Mouse (Mus musculus) limb, embryonic 13.5 days (tissue): ENCODE measurements around the gene Wasl. TPM values are rescaled to one million over a fixed set of nuclear protein-coding genes. Genes with fewer than 3 reads are reported as not detected.

Source experiments
- ATAC-seq: fragments of 200-750 bp; cut with Nextera tagmentation; 2 replicates; pipeline ENCODE4 v1.8.0; 2017; ENCODE audit warnings: low read depth, moderate number of reproducible peaks, moderate TSS enrichment; ENCODE audit not compliant: low FRiP score
- H3K27ac ChIP-seq: fragments of 300-500 bp; sonication (generic); 2 replicates; pipeline ENCODE4 v1.5.1; 2015; ENCODE audit warnings: inconsistent platforms, mild to moderate bottlenecking, moderate library complexity
- H3K27me3 ChIP-seq: fragments of 300-500 bp; sonication (generic); 2 replicates; pipeline ENCODE4 v1.6.1; 2015; ENCODE audit warnings: mild to moderate bottlenecking, inconsistent platforms
- H3K36me3 ChIP-seq: fragments of 300-500 bp; sonication (generic); 2 replicates; pipeline ENCODE4 v1.6.1; 2015; ENCODE audit warnings: inconsistent platforms, mild to moderate bottlenecking, moderate library complexity
- H3K4me1 ChIP-seq: fragments of 300-500 bp; sonication (generic); 2 replicates; pipeline ENCODE4 v1.6.1; 2015; ENCODE audit warnings: inconsistent platforms
- H3K4me2 ChIP-seq: fragments of 300-500 bp; sonication (generic); replicated peaks from 2 replicates; pipeline ENCODE4 v1.6.1; 2015; ENCODE audit warnings: inconsistent platforms, mild to moderate bottlenecking, moderate library complexity
- H3K4me3 ChIP-seq: fragments of 300-500 bp; sonication (generic); 2 replicates; pipeline ENCODE4 v1.5.1; 2015; ENCODE audit warnings: moderate library complexity, mild to moderate bottlenecking, inconsistent platforms
- H3K9ac ChIP-seq: fragments of 300-500 bp; sonication (generic); 2 replicates; pipeline ENCODE4 v1.6.1; 2015; ENCODE audit warnings: mild to moderate bottlenecking, inconsistent platforms
- H3K9me3 ChIP-seq: fragments of 300-500 bp; sonication (generic); 2 replicates; pipeline ENCODE4 v1.6.1; 2016; ENCODE audit warnings: inconsistent platforms
- WGBS: fragments of 180-500 bp; shearing (Covaris S2); methylation state at CpG from one replicate; pipeline ENCODE4 v1.1.7; 2015; 5-methylcytosine and 5-hydroxymethylcytosine counted together
- polyA plus RNA-seq: library from polyadenylated mRNA; unstranded; fragments of >200 nt; fragmentation: Nextera tagmentation; extraction: Ambion mirVana; gene quantifications from 2 replicates; pipeline ENCODE4 v1.2.1, GENCODE M21; 2015

The Wasl gene
- polyA plus RNA-seq, 1 experiment from 2014 or later, result 71.1 TPM

DNA sequence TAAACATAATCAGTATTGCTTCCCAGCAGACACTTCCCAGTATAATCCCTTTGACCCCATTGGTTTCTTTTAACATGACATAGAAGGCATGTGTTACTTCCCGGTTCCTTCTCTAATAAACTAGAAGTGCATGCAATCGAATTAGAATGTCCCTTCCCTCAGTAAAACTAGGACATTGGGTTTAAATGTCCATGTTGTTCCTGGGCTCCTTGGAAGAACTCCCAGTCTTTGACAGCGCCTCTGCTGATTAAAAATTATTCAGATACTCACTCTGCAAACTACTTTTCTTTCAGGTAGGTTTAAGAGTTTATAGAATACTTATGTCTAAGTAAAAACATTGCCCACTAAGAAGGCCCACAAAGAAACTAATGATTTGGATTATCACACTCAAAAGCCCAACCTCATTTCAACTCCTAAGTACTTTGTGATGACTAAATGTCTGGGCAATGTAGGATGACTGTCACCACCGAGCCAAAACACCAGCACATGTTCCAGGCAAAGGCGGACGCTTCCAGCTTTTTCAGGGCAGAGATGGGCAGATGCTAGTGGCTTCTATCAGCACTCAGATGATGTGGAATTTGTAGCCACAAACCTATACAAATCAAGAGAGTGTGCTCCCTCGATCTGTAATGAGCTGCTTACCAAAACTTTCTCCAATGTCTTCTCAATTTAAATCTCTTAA, 52.6 kb downstream of the Wasl start:
- Histone ChIP-seq H3K4me3 (no peak overlapping the region), H3K27ac (no peak overlapping the region), H3K9ac (no peak overlapping the region), H3K36me3 (peaks cover 38% of the 10 kb centered on the region), H3K27me3 (no peaks in the 10 kb centered on the region), H3K9me3 (no peaks in the 10 kb centered on the region), H3K4me2 (no peak overlapping the region), H3K4me1 (no peaks in the 10 kb centered on the region)
- WGBS, result 84% methylated on average over 7 of the region's 7 CpGs
- ATAC-seq, result no peak

DNA sequence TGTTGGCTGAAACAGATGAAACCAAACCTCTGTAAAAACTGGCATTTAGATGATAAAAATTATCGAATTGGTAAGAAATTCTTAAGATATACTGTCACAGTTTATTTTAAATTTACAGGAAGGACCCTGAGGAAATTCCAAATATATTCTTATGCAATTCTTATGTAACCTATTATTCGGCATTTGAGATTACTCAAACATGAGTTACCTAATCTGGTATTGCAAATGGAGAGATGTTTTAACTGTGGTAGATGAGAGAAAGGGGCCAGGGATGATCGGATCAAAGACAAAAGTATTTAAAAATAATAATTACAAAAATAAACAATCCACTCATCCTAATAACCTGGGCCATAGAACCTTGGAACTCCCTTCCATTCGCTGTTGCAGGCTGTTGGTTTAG, 54.5 kb downstream of the Wasl start:
- no peaks in the 10 kb centered on the region for H3K27me3 ChIP-seq
- no peaks in the 10 kb centered on the region for H3K9me3 ChIP-seq
- H3K4me2 ChIP-seq, result no peak overlapping the region
- H3K9ac ChIP-seq, result no peak overlapping the region
- ATAC-seq, result no peak
- no peak overlapping the region for H3K27ac ChIP-seq
- WGBS, result 91% methylated on average over 4 of the region's 4 CpGs
- H3K36me3 ChIP-seq, result peaks cover 27% of the 10 kb centered on the region
- no peaks in the 10 kb centered on the region for H3K4me1 ChIP-seq
- H3K4me3 ChIP-seq, result no peak overlapping the region

- Histone ChIP-seq H3K36me3 (peaks cover 18% of the 10 kb centered on the region), H3K27me3 (no peaks in the 10 kb centered on the region), H3K9ac (no peak overlapping the region), H3K4me3 (no peak overlapping the region), H3K4me2 (no peak overlapping the region), H3K27ac (no peak overlapping the region), H3K9me3 (no peaks in the 10 kb centered on the region), H3K4me1 (no peaks in the 10 kb centered on the region)
- ATAC-seq, result no peak
- WGBS, result 62% methylated on average over 4 of the region's 4 CpGs
Observed at GRCm38 (mm10) chr6:24609531-24609930, 55.3 kb downstream of the Wasl start.

DNA sequence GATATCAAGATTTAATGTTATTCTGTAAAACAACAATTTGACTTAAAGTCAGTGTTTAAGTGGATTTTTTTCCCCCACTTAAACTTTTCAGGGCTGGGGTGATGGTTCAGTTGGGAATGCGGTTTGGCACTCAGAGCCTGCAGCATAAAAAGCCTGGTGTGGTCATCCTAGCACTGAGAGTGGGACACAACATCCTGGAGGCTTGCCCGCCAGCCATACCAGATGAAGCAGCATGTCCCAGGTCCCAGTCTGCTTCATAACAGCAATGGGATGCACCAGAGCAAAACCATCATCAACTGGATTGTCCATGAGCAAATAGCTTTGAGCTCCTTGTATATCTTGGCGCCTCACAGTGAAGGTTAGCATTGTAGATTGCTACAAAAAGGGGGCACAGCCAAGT, 56.1 kb downstream of the Wasl start:
- no peak overlapping the region for H3K4me3 ChIP-seq
- WGBS, result 88% methylated on average over 3 of the region's 3 CpGs
- ATAC-seq, result no peak

DNA sequence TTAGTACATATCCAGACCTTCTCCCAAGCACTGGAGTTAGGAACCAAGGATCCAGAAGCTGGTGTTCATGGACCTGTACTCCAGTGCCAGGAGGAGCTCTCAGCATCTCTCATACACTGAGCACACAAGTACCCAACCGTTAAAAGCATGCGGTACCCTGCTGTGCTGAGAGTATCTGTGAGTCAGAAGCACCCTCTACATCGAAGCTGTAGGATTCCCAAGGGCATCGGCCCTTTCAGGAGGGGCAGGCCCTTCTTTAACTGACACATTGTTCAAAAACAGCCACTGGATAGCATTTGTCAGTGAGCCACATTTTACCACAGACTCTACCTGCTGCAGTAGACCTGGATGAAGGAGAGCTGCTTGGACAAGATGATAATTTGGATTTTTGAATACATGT, 56.7 kb downstream of the Wasl start:
- H3K9ac ChIP-seq, result no peak overlapping the region
- H3K4me3 ChIP-seq, result no peak overlapping the region
- 79% methylated on average over 4 of the region's 4 CpGs for WGBS
- H3K4me2 ChIP-seq, result no peak overlapping the region
- peaks cover 9% of the 10 kb centered on the region for H3K36me3 ChIP-seq
- H3K27ac ChIP-seq, result no peak overlapping the region
- ATAC-seq, result no peak
- no peaks in the 10 kb centered on the region for H3K4me1 ChIP-seq
- no peaks in the 10 kb centered on the region for H3K9me3 ChIP-seq
- H3K27me3 ChIP-seq, result no peaks in the 10 kb centered on the region

More for the DNA sequence above, 56.1 kb downstream of the Wasl start:
- no peaks in the 10 kb centered on the region for H3K27me3 ChIP-seq
- H3K4me2 ChIP-seq, result no peak overlapping the region
- H3K27ac ChIP-seq, result no peak overlapping the region
- peaks cover 13% of the 10 kb centered on the region for H3K36me3 ChIP-seq
- no peak overlapping the region for H3K9ac ChIP-seq
- no peaks in the 10 kb centered on the region for H3K4me1 ChIP-seq
- H3K9me3 ChIP-seq, result no peaks in the 10 kb centered on the region

DNA sequence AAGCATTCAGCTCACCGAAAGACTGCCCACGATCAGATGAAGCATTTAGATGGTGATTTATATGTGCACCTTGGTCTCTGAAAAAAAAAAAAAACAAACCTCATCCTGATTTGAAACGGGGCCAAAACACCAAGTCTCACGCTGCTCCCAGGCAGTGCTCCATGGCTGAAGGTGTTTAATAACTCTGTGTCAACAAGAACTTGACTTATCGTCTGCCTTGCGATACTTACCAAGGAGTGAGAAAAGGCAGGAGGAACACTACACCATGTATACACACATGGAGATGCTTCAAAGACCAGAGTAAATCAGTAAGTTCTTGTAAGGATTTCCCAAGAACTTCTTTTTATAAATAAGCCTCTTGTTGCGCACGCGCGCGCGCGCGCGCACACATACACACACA, 57.3 kb downstream of the Wasl start:
- WGBS, result 80% methylated on average over 15 of the region's 15 CpGs
- Histone ChIP-seq H3K4me2 (no peak overlapping the region), H3K36me3 (peaks cover 3% of the 10 kb centered on the region), H3K9me3 (no peaks in the 10 kb centered on the region), H3K4me1 (no peaks in the 10 kb centered on the region), H3K27ac (no peak overlapping the region), H3K4me3 (no peak overlapping the region), H3K27me3 (no peaks in the 10 kb centered on the region), H3K9ac (no peak overlapping the region)
- ATAC-seq, result no peak

DNA sequence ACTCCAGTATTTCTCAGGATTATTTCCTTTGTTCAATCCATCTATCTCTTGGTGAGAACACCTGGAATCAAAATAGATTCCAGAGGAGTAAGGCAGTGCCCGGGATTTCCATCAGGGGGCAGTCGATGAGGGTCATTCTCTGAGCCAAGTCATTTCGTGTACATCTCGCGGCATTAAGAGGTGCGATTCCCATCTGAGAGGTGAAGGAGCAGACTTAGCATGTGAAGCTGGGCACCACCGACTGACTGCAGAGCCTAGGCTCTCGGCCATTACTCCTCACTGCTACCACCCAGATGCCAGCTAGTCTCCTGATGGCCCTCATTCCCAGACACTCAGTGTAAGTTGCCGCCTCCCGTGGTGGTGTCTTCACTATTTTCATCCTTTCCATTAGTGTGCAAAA, 58.3 kb downstream of the Wasl start:
- Histone ChIP-seq H3K4me1 (no peaks in the 10 kb centered on the region), H3K4me3 (no peak overlapping the region), H3K9ac (no peak overlapping the region), H3K27ac (no peak overlapping the region), H3K4me2 (no peak overlapping the region), H3K9me3 (no peaks in the 10 kb centered on the region), H3K36me3 (no peaks in the 10 kb centered on the region), H3K27me3 (no peaks in the 10 kb centered on the region)
- WGBS, result 76% methylated on average over 10 of the region's 10 CpGs
- no peak for ATAC-seq

- H3K9ac ChIP-seq, result no peak overlapping the region
- H3K9me3 ChIP-seq, result no peaks in the 10 kb centered on the region
- no peak for ATAC-seq
- no peaks in the 10 kb centered on the region for H3K36me3 ChIP-seq
- H3K4me1 ChIP-seq, result no peaks in the 10 kb centered on the region
- H3K4me3 ChIP-seq, result no peak overlapping the region
- no peak overlapping the region for H3K4me2 ChIP-seq
- WGBS, result 89% methylated on average over 8 of the region's 8 CpGs
- H3K27me3 ChIP-seq, result no peaks in the 10 kb centered on the region
- no peak overlapping the region for H3K27ac ChIP-seq
Observed at GRCm38 (mm10) chr6:24605631-24606030, 59.2 kb downstream of the Wasl start.

DNA sequence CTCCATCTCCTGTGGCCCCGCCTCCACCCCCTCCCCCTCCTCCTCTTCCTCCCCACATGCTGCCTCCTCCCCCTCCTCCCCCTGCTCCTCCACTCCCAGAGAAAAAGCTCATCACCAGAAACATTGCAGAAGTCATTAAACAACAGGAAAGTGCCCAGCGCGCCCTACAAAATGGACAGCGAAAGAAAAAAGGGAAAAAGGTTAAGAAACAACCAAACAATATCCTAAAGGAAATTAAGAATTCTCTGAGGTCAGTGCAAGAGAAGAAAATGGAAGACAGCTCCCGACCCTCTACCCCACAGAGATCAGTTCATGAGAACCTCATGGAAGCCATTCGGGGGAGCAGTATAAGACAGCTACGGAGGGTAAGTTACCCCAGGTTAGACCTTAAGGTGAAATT, 60.5 kb downstream of the Wasl start:
- no peak for ATAC-seq
- H3K36me3 ChIP-seq, result no peaks in the 10 kb centered on the region

DNA sequence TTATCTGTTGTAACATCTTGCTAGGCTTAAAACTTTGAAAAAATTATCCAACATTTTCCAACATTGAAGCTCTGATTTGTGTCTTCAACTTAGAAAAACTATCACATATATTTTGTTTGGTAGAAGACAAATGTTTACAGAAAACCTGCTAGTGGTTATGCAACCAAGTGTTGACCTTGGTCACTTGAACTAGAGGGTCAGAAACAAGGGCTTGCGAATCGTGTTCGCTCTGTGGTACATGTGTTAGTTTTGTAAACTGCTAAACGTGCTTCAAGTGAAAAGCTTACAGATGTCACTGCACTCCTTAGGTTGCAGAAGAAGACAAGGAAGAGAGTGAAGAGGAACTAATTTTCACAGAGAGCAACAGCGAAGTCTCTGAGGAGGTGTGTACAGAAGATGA, 61.8 kb downstream of the Wasl start:
- no peaks in the 10 kb centered on the region for H3K9me3 ChIP-seq
- no peak for ATAC-seq
- H3K27me3 ChIP-seq, result no peaks in the 10 kb centered on the region
- H3K27ac ChIP-seq, result no peak overlapping the region
- no peaks in the 10 kb centered on the region for H3K4me1 ChIP-seq
- no peaks in the 10 kb centered on the region for H3K36me3 ChIP-seq
- H3K4me3 ChIP-seq, result no peak overlapping the region
- WGBS, result 88% methylated on average over 5 of the region's 5 CpGs
- no peak overlapping the region for H3K9ac ChIP-seq
- H3K4me2 ChIP-seq, result no peak overlapping the region

More for the DNA sequence above, 60.5 kb downstream of the Wasl start:
- Histone ChIP-seq H3K9ac (no peak overlapping the region), H3K9me3 (no peaks in the 10 kb centered on the region), H3K4me3 (no peak overlapping the region), H3K4me2 (no peak overlapping the region), H3K4me1 (no peaks in the 10 kb centered on the region), H3K27me3 (no peaks in the 10 kb centered on the region), H3K27ac (no peak overlapping the region)
- 88% methylated on average over 7 of the region's 7 CpGs for WGBS

GRCm38 (mm10) chr6:24602351-24602750, 62.5 kb downstream of the Wasl start:
- no peaks in the 10 kb centered on the region for H3K27me3 ChIP-seq
- ATAC-seq, result no peak
- no peak overlapping the region for H3K4me2 ChIP-seq
- no peaks in the 10 kb centered on the region for H3K4me1 ChIP-seq
- WGBS, result 62% methylated on average over 3 of the region's 3 CpGs
- H3K4me3 ChIP-seq, result no peak overlapping the region
- no peak overlapping the region for H3K27ac ChIP-seq
- no peaks in the 10 kb centered on the region for H3K9me3 ChIP-seq
- no peak overlapping the region for H3K9ac ChIP-seq
- H3K36me3 ChIP-seq, result no peaks in the 10 kb centered on the region

GRCm38 (mm10) chr6:24601668-24602067, 63.1 kb downstream of the Wasl start:
- Histone ChIP-seq H3K36me3 (no peaks in the 10 kb centered on the region), H3K9ac (no peak overlapping the region), H3K4me3 (no peak overlapping the region), H3K4me1 (no peaks in the 10 kb centered on the region), H3K9me3 (no peaks in the 10 kb centered on the region), H3K27ac (no peak overlapping the region), H3K4me2 (no peak overlapping the region), H3K27me3 (no peaks in the 10 kb centered on the region)
- no peak for ATAC-seq
- WGBS, result 36% methylated on average over 1 of the region's 1 CpGs

- Histone ChIP-seq H3K9ac (no peak overlapping the region), H3K4me2 (no peak overlapping the region), H3K36me3 (no peaks in the 10 kb centered on the region), H3K4me1 (no peaks in the 10 kb centered on the region), H3K27ac (no peak overlapping the region), H3K27me3 (no peaks in the 10 kb centered on the region), H3K4me3 (no peak overlapping the region), H3K9me3 (no peaks in the 10 kb centered on the region)
- no peak for ATAC-seq
- WGBS, result 62% methylated on average over 4 of the region's 4 CpGs
Observed at GRCm38 (mm10) chr6:24600726-24601125, 64.1 kb downstream of the Wasl start.
